Mouse (Mus musculus) kidney, adult 2 months (tissue): ENCODE data around the gene Atraid.

Experiments
- CTCF ChIP-seq: fragments of 200-500 bp; conservative IDR thresholded peaks from 2 replicates; pipeline ENCODE4 v1.5.1; 2011; ENCODE audit warnings: low read depth, mild to moderate bottlenecking, control low read depth, low read length, moderate library complexity, mixed read lengths; ENCODE audit not compliant: insufficient read depth, insufficient read length
- POLR2A ChIP-seq: fragments of 200-500 bp; IDR thresholded peaks from one replicate; pipeline ENCODE4 v1.6.1; 2011; ENCODE audit warnings: low read depth, low read length, control low read depth

DNA sequence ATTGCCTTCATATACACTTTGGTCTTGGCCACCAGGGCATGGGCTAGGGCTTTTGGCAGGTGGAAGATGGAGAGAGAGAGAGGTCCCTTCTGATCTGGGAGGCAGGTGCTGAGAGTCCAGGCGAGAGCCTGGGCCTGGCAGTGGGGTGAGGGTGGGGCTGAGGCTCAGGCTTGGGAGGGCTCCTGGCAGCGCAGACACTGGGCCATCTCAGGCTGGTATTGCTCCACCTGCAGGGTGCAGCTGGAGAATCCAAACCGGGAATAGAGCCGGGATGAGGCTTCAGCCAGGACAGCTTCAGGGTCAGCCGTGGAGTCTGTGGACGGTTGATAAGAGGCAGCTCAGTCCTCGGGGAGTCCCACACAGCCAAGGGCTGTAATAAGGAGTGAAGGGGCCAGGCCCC is 38.5 kb downstream of the Atraid start:
- TF ChIP-seq POLR2A (no peak), CTCF (no peak)
